In the genomic region with DNA sequence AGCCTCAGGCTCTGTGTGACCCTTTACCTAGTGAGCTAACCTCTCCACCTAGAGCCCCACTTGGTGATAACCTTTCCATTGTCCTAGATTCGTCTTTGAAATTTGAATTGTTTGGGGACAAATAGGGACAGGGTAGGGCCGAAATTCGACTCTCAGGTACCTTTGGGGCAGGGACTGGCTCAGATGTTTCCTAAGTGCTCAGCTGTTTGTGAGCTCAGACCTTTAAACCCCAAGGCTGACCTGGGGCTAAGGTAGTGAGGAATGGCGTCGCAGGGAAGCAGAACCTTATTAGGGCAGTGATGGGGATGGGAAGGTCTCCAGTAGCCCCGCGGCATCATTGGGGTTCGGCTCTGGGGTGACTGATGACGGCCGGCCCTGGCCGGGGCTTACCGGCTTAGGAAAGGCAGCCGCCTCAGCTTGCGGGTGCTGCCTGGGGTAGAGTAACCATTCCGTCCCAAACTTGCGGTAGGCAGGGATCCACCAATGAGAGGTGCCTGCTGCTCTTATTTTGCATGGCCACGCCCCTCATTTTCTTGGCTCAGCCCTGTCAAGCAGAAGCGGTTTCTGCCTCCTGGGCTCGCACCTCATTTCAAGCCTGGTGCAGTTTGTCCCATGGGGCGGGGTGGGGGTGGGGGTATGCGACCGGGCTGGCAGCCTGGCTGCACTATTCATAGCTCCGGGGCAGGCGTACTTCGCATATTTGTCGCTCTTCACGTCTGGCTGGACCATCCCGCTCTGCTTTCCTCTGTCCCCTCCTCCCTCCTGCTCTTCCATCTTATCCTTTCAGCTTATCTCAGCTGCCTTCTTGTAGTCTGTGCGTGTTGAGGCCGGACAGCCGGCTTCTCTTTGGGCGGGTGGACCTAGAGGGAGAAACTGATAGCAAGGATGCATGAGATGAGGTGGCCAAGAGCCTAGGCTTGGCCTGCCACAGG, we compare ENCODE assay signal across 8 mouse cellular contexts. TPM values are rescaled to one million over a fixed set of nuclear protein-coding genes. Genes with fewer than 3 reads are reported as not detected.
DNase-seq lines count a peak whose midpoint lies in the region.

No protein-coding gene starts in this region.

- H3K4me1 ChIP-seq in forebrain, embryonic 10.5 days: peaks cover 42% of the 10 kb centered on the region

- H3K27me3 ChIP-seq in forebrain, embryonic 10.5 days (ENCODE audit: poor library complexity, severe bottlenecking): peaks cover 29% of the 10 kb centered on the region

- no peaks in the 10 kb centered on the region for H3K36me3 ChIP-seq in forebrain, embryonic 10.5 days (replicated peaks)

- H3K27ac ChIP-seq in forebrain, embryonic 10.5 days: peak overlapping the region; percentile 68

- intact Hi-C loops in heart, postnatal 14 days (cut with DNase I): loop anchor here (1.0 kb wide), 1 partner anchor 20 kb away; no protein-coding TSS in a partner anchor

- no peaks in the 10 kb centered on the region for H3K9me3 ChIP-seq in forebrain, embryonic 10.5 days

- H3K4me3 ChIP-seq in forebrain, embryonic 10.5 days: peak overlapping the region; percentile 51

- DNase-seq in NIH3T3 (ENCODE audit: low read depth): peak; percentile 90
- DNase-seq in c-Kit-positive CD71-negative TER-119-negative erythroid progenitor cells, embryonic 14.5 days (ENCODE audit: low read depth): peak; percentile 85
- peak; percentile 79 for DNase-seq in forebrain, embryonic 10.5 days (ENCODE audit: extremely low spot score, low spot score)
- DNase-seq in heart, postnatal 14 days: peak; percentile 77 to 82
- DNase-seq in kidney, postnatal 36 days: peak; percentile 87 to 89
- DNase-seq in lung, postnatal 10 days: peak; percentile 87
- peak; percentile 81 for DNase-seq in right cerebral cortex, adult 18-20 months
- DNase-seq in urinary bladder, postnatal 4 days (ENCODE audit: low spot score in 2 of 2): peak; percentile 55 to 70

- WGBS in forebrain, embryonic 10.5 days: under 1% methylated on average over 32 of the region's 32 CpGs

RNA-seq across cellular contexts. Expression of a gene that starts 12.7 kb away (rescaled TPM):
- polyA plus RNA-seq in forebrain, embryonic 10.5 days (2016; fragmentation: Nextera tagmentation; extraction: Ambion mirVana): 1.6 and 2.2 TPM in 2 replicates
- 10 to 100 TPM; 24.8 to 25.1 TPM for total RNA-seq in heart, postnatal 14 days (2021)

Comparison
In these comparisons a context has a peak if more than half of its experiments do, and no peak if none do; other contexts are left out.
1. Peak in every context shown above with its lines: DNase-seq, H3K4me3 ChIP-seq and H3K27ac ChIP-seq.